Mouse (Mus musculus) cortical plate, adult 2 months (tissue): Measurements from ENCODE around the gene Ttll3. TPM values are rescaled to one million over a fixed set of nuclear protein-coding genes. Genes with fewer than 3 reads are reported as not detected.

Source experiments
- H3K27ac ChIP-seq: fragments of 200-500 bp; 2 replicates; pipeline ENCODE4 v1.5.1; 2012; ENCODE audit warnings: low read length, control low read depth, inconsistent platforms; ENCODE audit not compliant: insufficient read depth
- H3K4me1 ChIP-seq: fragments of 200-500 bp; 2 replicates; pipeline ENCODE4 v1.6.1; 2011; ENCODE audit warnings: low read length; ENCODE audit not compliant: control insufficient read depth, insufficient read depth
- H3K4me3 ChIP-seq: fragments of 200-500 bp; 2 replicates; pipeline ENCODE4 v1.5.1; 2011; ENCODE audit warnings: mild to moderate bottlenecking, low read length, control low read depth; ENCODE audit not compliant: insufficient read depth
- CTCF ChIP-seq: fragments of 200-500 bp; IDR thresholded peaks from 2 replicates; pipeline ENCODE4 v1.5.1; 2011; ENCODE audit warnings: mild to moderate bottlenecking, control low read depth, low read length; ENCODE audit not compliant: insufficient read depth; ENCODE audit errors: extremely low read depth
- POLR2A ChIP-seq: fragments of 200-500 bp; IDR thresholded peaks from 2 replicates; pipeline ENCODE4 v1.6.1; 2011; ENCODE audit warnings: mild to moderate bottlenecking, low read length, control low read depth; ENCODE audit not compliant: insufficient read depth; ENCODE audit errors: extremely low read depth
- polyA plus RNA-seq: library from polyadenylated mRNA; depleted of rRNA; stranded (reverse); fragments of >200 nt; gene quantifications from 2 replicates; pipeline ENCODE4 v1.2.3, GENCODE M21; 2012

Gene Ttll3
- polyA plus RNA-seq, 1 experiment = 26.0 TPM

DNA sequence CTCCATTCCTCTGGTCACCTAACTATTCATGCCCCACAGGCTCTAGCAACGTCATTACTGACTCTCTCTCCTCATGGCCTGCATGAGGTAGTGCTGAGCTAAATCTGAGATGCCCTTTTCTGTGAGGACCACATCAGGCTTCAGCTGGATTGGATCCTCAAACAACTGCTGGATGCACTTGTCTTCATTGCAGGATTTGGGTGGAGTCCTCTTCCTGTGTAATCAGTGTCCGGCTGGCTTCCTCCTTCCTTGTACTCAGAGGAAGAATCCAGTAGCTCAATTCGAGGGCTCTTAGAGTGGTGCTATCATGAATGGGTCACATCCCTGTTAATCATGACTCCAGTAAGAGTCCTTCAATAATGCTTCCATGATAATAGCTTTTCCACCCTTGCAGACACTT, 35.4 kb upstream of the Ttll3 start:
- TF ChIP-seq POLR2A (no peak), CTCF (no peak)
- H3K4me1 ChIP-seq = no peaks in the 10 kb centered on the region
- no peak overlapping the region for H3K27ac ChIP-seq
- no peak overlapping the region for H3K4me3 ChIP-seq

DNA sequence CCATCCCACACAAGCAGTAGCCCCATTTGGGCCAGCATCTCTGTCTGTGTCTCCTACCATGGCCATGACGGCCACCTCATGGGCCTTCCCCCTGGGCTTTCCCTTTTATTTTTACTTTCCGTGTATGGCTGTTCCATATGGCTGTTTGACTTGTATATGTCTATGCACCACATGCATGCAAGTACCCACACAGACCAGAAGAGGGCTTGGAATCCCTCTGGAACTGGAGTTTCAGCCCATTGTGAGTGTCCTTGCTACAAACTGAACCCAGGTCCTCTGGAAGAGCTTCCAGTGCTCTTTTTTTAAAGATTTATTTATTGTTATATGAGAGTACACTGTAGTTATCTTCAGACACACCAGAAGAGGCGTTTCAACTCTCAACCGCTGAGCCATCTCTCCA, 27.6 kb upstream of the Ttll3 start:
- Histone ChIP-seq H3K27ac (no peak overlapping the region), H3K4me3 (no peak overlapping the region), H3K4me1 (no peaks in the 10 kb centered on the region)
- TF ChIP-seq POLR2A = no peak

DNA sequence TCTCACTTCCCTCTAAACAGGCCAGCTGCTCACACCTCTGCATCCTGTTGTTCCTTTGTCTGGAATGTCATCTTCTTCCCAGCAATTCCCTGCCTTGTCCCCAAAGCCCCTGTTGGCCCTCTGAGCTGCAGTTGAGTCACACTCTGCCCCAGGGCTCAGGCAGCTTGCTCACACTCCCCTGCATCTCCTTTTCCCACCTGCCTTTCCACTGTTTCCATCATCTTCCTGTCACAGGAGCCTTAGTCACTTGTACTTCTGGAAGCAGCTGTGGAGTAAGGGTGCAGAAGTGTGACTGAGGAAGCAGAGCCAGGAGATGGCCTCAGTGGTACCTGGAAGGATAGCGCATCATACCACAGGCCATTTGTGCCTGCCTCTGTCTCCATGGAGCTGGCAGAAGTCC, 26.8 kb upstream of the Ttll3 start:
- Histone ChIP-seq H3K4me1 (no peaks in the 10 kb centered on the region), H3K27ac (no peak overlapping the region), H3K4me3 (no peak overlapping the region)
- TF ChIP-seq CTCF (no peak), POLR2A (no peak)

DNA sequence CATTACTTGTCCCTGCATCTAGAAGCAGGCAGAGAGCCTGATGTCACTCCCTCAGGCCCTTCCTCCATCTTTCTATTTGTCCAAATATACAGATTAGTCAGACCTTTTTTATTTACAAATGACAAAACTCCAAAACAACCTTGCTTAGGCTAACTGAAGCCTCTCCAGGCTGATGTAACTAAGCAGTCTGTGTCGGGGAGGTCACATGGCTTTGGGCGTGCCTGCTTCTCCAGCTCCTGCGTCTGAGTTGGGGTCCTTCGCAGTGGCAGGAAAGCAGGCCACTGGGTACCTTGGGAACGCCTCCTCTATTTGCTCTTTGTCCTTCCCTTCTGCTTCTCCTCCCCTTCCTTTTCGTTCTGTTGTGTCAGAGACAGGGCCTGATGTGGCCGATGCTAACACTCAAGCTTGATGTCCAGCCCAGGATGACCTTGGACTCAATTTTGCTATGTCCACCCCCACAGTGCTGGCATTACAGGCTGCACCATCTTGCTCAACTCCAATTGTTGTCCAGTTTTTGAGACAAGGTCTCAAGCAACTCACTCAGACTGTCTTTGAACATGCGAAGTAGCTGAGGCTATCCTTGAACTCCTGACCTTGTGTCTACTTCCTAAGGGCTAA, 24.4 kb upstream of the Ttll3 start:
- no peak for TF ChIP-seq CTCF
- no peak for TF ChIP-seq POLR2A
- Histone ChIP-seq H3K27ac (no peak overlapping the region), H3K4me1 (no peaks in the 10 kb centered on the region), H3K4me3 (no peak overlapping the region)

DNA sequence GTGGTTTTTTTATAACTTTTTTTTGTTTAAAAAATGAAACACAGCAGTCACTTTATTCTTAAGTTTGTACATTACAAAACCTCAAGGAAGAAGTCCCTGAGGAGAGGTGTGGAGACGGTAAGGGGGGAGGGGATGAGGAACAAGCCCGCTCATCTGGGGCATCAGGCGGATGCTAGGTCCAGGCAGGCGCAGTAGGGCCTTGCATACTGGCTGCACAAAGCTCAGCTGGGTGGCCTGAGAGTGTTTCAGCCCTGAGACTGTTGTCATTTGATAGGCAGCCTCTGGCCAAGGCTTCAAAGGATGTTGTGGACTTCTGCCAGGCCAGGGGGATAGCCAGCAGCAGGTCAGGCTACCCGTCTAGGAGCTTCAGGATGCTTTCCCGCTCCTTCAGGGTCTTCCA, 22.4 kb upstream of the Ttll3 start:
- H3K4me1 ChIP-seq = no peaks in the 10 kb centered on the region
- no peak overlapping the region for H3K27ac ChIP-seq
- TF ChIP-seq POLR2A (no peak), CTCF (no peak)
- no peak overlapping the region for H3K4me3 ChIP-seq

DNA sequence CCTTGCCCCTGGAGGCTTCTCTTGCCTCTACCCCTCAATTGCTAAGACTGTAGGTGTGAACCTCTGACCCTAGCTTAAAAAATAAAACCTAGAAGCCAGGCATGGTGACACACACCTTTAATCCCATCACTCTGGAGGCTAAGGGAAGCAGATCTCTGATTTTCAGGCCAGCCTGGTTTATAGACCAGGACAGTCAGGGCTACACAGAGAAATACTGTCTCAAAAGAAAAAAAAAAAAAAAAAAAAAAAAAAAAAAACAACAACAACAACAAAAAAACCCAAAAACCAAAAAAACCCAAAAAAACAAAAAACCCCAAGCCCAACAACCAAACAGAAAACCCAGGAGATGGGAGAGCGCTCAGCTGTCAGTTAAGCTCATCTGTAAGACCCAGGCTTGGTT, 21.5 kb upstream of the Ttll3 start:
- TF ChIP-seq POLR2A (no peak), CTCF (no peak)
- Histone ChIP-seq H3K4me3 (no peak overlapping the region), H3K27ac (no peak overlapping the region), H3K4me1 (no peaks in the 10 kb centered on the region)

DNA sequence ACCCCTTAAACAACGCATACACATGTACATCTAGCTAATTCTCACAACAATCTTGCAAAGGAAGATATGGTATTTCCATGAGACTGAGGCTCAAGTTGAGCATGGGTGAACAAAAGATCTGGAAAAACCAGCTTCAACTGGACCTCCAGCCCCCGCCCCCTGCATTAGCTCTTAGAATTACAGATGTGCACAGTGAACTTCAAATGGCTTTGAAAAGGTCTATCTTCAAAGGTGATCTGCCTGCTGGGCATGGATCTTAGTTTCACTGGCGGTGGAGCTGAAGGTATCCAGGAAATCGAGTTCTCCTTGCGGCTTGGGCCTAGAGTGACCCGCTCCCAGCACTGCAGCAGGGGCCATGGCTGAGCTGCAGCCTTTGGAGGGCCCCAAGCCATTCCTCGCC, 20.9 kb upstream of the Ttll3 start:
- H3K4me3 ChIP-seq = no peak overlapping the region
- no peaks in the 10 kb centered on the region for H3K4me1 ChIP-seq
- no peak for TF ChIP-seq POLR2A
- TF ChIP-seq CTCF = no peak
- H3K27ac ChIP-seq = no peak overlapping the region

DNA sequence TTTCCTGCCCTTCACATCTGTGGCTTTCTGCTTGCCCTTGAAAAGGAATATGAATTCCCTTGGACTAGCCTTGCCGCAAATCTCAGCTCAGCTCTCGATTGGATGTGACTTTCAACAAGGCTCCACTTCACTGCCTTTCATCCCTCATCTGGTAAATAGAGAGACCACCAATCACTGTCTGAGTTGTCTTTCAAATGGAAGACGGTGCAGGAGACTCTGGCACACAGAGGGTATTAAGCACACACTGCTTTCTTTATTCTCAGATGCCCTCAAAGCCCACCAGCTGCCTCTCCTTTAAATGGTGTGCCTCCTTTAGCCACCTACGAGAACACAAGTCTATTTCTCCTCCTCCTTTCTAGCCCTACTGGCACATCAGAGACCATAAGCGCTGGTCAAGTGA, 20.5 kb upstream of the Ttll3 start:
- Histone ChIP-seq H3K4me3 (no peak overlapping the region), H3K4me1 (no peaks in the 10 kb centered on the region), H3K27ac (no peak overlapping the region)
- TF ChIP-seq POLR2A (no peak), CTCF (no peak)

DNA sequence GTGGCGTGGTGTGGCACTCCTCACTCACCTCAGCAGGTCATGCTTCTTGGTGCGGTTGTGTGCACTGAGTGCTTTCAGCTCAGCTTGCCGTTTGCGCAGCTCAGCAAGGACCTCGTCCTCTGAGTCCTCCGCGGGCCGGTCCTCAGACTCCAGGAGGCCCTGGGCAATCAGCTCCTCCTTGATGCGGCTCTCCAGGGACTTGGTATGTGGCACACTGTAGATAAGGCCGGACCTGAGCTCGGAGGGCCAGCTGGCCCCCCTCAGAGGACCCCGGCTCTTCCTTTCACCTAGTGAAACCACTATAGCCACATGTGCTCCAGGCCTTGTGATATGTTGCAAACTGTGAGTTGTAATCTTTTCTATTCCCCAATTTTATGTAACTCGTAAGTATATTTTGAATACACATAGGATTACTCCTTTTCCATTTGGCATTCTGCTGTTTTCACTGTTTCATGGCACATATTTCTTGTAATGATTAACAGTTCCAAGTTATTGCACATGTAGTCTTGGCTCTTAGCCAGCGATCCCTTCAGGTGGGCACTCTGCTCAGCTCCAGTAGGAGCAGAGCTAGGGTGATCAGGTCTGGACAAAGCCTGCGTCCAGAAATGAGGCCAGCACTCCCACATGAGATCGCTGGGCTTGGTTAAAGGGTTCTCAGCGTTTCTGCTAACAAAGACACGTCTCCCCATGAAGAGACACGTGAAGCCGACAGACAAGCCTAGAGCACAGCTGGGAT, 18.7 kb upstream of the Ttll3 start:
- TF ChIP-seq CTCF = no peak
- TF ChIP-seq POLR2A = no peak
- Histone ChIP-seq H3K27ac (no peak overlapping the region), H3K4me3 (no peak overlapping the region), H3K4me1 (no peaks in the 10 kb centered on the region)

DNA sequence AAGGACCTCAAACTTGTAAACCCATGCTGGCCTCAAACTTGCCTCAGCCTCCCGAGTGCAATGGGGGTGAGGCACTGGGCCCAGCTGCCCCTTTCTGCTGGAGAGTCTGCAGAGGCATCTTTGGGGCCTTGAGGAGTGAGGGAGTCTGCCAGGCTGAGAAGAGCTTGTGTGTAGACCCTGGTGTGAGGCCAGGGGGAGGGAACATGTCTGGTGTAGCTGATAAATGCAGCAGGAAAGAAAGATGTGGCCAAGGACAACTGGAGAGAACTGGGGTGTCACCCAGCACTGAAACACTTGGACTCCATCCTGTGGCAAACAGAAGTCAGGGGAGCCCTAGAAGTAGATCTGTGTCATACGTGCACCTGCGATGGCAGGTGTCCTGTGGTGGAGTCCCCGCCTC, 15.6 kb upstream of the Ttll3 start:
- H3K4me3 ChIP-seq = no peak overlapping the region
- H3K4me1 ChIP-seq = peaks cover 3% of the 10 kb centered on the region; the same call in 1 of the 2 replicates
- H3K27ac ChIP-seq = no peak overlapping the region
- TF ChIP-seq CTCF (no peak), POLR2A (no peak)

DNA sequence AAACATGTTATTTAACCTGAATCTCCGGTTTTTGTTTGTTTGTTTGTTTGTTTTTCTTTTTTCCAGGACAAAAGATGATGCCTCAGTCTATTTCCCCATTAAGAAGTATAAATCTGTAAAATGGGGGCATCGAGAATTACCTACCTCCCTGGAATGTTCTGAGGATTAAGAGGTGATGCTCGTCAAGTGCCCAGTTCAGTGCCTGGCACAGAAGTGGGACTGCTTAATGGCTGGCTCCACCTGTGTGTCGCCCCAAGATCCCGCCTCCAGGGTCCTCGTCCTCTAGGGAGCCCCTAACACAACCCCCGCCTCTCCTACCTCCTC, 11.9 kb upstream of the Ttll3 start:
- TF ChIP-seq POLR2A (no peak), CTCF (no peak)
- Histone ChIP-seq H3K27ac (peak overlapping the region; percentile 86), H3K4me3 (peak overlapping the region; percentile 84), H3K4me1 (peaks cover 6% of the 10 kb centered on the region)
